Mouse (Mus musculus) frontal cortex, postnatal 36 days (tissue): ENCODE measurements around the gene Apoc2.

ENCODE experiments used
- DNase-seq, 2 experiments: peaks; one replicate each; pipeline ENCODE4 v3.0.0; 2022; ENCODE audit warnings: low spot score in 2 of 2

Apoc2 gene

GRCm38 (mm10) chr7:19628536-19629360 is 49.0 kb downstream of the Apoc2 start:
- peak; percentile 82 to 84 for DNase-seq

GRCm38 (mm10) chr7:19628192-19628535 is 49.6 kb downstream of the Apoc2 start:
- DNase-seq: no peak

- no peak for DNase-seq
Measured at GRCm38 (mm10) chr7:19627721-19628120, 50.0 kb downstream of the Apoc2 start.

GRCm38 (mm10) chr7:19623433-19623832 is 54.3 kb downstream of the Apoc2 start:
- DNase-seq: no peak

- no peak for DNase-seq
Measured at GRCm38 (mm10) chr7:19622241-19622640, 55.5 kb downstream of the Apoc2 start.
